22 mouse cellular contexts compared by ENCODE assay signal in the genomic region with DNA sequence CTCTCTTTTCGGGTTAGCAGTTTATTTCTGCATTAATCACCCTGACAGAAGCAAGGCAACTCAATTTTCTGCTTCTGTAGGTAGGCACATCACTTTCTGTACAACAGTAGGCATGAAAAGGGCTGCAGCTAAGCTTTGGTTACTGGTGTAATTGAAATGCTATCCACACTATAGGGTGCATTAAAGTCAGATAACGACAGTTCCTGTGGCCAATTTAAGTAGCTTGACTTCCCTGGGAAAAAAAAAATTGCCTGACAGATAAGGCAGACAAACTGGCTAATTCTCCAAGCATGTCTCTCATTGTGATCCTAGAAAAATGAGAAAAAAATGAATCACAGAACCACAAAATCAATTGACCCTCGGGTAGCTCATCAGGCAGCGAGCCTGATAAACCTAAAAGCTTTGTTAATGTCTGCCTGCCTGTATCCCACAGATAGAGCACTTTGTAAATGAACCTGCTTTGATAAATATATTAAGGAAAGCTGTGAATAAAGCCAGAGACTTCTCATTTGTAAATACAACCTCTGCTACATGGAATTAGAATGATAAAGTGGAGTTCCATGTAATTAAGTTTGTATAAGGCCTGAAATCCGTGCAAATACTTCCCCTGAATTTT.
A peak's percentile ranks its signal among the peaks of the same experiment; 100 is the strongest.
DNase-seq lines count a peak whose midpoint lies in the region; ATAC-seq lines count a peak whose summit lies in the region.
"Had no signal": no experiment of that assay in that cellular context is flagged by ENCODE, and none has a peak within 500 bp of the region (broad histone marks: within the 10 kb centered on the region; RNA-seq: fewer than 3 reads in every experiment).

No protein-coding gene starts in this region.

- no peak overlapping the region for H3K9ac ChIP-seq in midbrain, embryonic 11.5 days (ENCODE audit: low read length)
- H3K9ac ChIP-seq in forebrain, embryonic 16.5 days (replicated peaks; ENCODE audit: low read depth, low read length) = no peak overlapping the region
- H3K9ac ChIP-seq in hindbrain, embryonic 15.5 days = no peak overlapping the region
- no peak overlapping the region for H3K9ac ChIP-seq in midbrain, embryonic 16.5 days (ENCODE audit: low read depth, low read length)
- H3K9ac ChIP-seq: embryonic facial prominence, embryonic 15.5 days; liver, embryonic 13.5 days had no signal

- ATAC-seq in midbrain, embryonic 11.5 days (ENCODE audit: low FRiP score) = peak; percentile 55; the same call in 1 of the 2 replicates
- no peak for ATAC-seq in forebrain, embryonic 16.5 days
- ATAC-seq in hindbrain, embryonic 15.5 days (ENCODE audit: low FRiP score, low read depth) = no peak
- peak; percentile 65 for ATAC-seq in midbrain, embryonic 16.5 days
- ATAC-seq: inflammation-experienced regulatory T-cells, adult 6 months had no signal

- H3K4me2 ChIP-seq in midbrain, embryonic 11.5 days = no peak overlapping the region
- H3K4me2 ChIP-seq in forebrain, embryonic 16.5 days (ENCODE audit: low read length) = no peak overlapping the region
- H3K4me2 ChIP-seq in hindbrain, embryonic 15.5 days = no peak overlapping the region
- H3K4me2 ChIP-seq in midbrain, embryonic 16.5 days (ENCODE audit: low read length) = no peak overlapping the region
- H3K4me2 ChIP-seq: embryonic facial prominence, embryonic 15.5 days; heart, embryonic 13.5 days; liver, embryonic 13.5 days had no signal

- WGBS in midbrain, embryonic 11.5 days = 71% methylated on average over 5 of the region's 5 CpGs
- WGBS in midbrain, embryonic 10.5 days = 77% methylated on average over 5 of the region's 5 CpGs
- 30% methylated on average over 5 of the region's 5 CpGs for WGBS in forebrain, embryonic 16.5 days
- 33% methylated on average over 5 of the region's 5 CpGs for WGBS in hindbrain, embryonic 15.5 days
- 37% methylated on average over 5 of the region's 5 CpGs for WGBS in midbrain, embryonic 16.5 days

- H3K4me3 ChIP-seq in midbrain, embryonic 11.5 days (ENCODE audit: low read depth, low read length) = no peak overlapping the region
- H3K4me3 ChIP-seq in midbrain, embryonic 10.5 days = no peak overlapping the region
- no peak overlapping the region for H3K4me3 ChIP-seq in forebrain, embryonic 16.5 days (replicated peaks; ENCODE audit: low read length)
- H3K4me3 ChIP-seq in hindbrain, embryonic 15.5 days = no peak overlapping the region
- no peak overlapping the region for H3K4me3 ChIP-seq in midbrain, embryonic 16.5 days (ENCODE audit: low read depth, low read length)
- H3K4me3 ChIP-seq: embryonic facial prominence, embryonic 15.5 days; heart, embryonic 13.5 days; left cerebral cortex, adult 2 months; liver, embryonic 13.5 days; megakaryocyte, embryonic 14.5 days had no signal

- H3K4me1 ChIP-seq in midbrain, embryonic 11.5 days (ENCODE audit: control insufficient read depth, insufficient read depth, low read length) = peaks cover 6% of the 10 kb centered on the region; the same call in 1 of the 2 replicates
- peaks cover 12% of the 10 kb centered on the region for H3K4me1 ChIP-seq in midbrain, embryonic 10.5 days
- peaks cover 34% of the 10 kb centered on the region for H3K4me1 ChIP-seq in forebrain, embryonic 16.5 days (replicated peaks; ENCODE audit: control insufficient read depth, insufficient read depth, low read length)
- peaks cover 28% of the 10 kb centered on the region for H3K4me1 ChIP-seq in hindbrain, embryonic 15.5 days (replicated peaks)
- H3K4me1 ChIP-seq in midbrain, embryonic 16.5 days (ENCODE audit: control insufficient read depth, insufficient read depth, low read length) = peaks cover 9% of the 10 kb centered on the region
- H3K4me1 ChIP-seq: liver, embryonic 13.5 days; megakaryocyte, embryonic 14.5 days had no signal

- no peak for DNase-seq in midbrain, embryonic 11.5 days (ENCODE audit: low spot score, missing footprints)
- no peak for DNase-seq in midbrain, embryonic 10.5 days (ENCODE audit: low spot score)
- no peak for DNase-seq in ovary, adult 18-20 months (ENCODE audit: low spot score)
- no peak for DNase-seq in kidney, postnatal 25 days
- DNase-seq: adrenal gland, postnatal 10 days; cerebellum, adult 9-10 months; gastrocnemius, postnatal 14 days; heart, adult 18-20 months; heart, postnatal 14 days; kidney, adult 18-20 months; liver, embryonic 13.5 days; lung, adult 2 months; lung, postnatal 14 days; right cerebral cortex, postnatal 25 days had no signal

- H3K9me3 ChIP-seq in midbrain, embryonic 11.5 days (ENCODE audit: control insufficient read depth, low read length) = no peaks in the 10 kb centered on the region
- H3K9me3 ChIP-seq in midbrain, embryonic 10.5 days (replicated peaks) = no peaks in the 10 kb centered on the region
- no peaks in the 10 kb centered on the region for H3K9me3 ChIP-seq in forebrain, embryonic 16.5 days (ENCODE audit: control insufficient read depth, low read length)
- no peaks in the 10 kb centered on the region for H3K9me3 ChIP-seq in hindbrain, embryonic 15.5 days
- H3K9me3 ChIP-seq in midbrain, embryonic 16.5 days (replicated peaks; ENCODE audit: control insufficient read depth, low read length, poor library complexity, severe bottlenecking) = no peaks in the 10 kb centered on the region
- H3K9me3 ChIP-seq: embryonic facial prominence, embryonic 15.5 days; heart, embryonic 13.5 days; liver, embryonic 13.5 days; megakaryocyte, embryonic 14.5 days had no signal

- no peaks in the 10 kb centered on the region for H3K27me3 ChIP-seq in midbrain, embryonic 11.5 days (ENCODE audit: control insufficient read depth, insufficient read depth, low read length)
- H3K27me3 ChIP-seq in midbrain, embryonic 10.5 days (ENCODE audit: low read depth, poor library complexity, severe bottlenecking) = no peaks in the 10 kb centered on the region
- H3K27me3 ChIP-seq in forebrain, embryonic 16.5 days (replicated peaks; ENCODE audit: control insufficient read depth, insufficient read depth, low read length) = no peaks in the 10 kb centered on the region
- no peaks in the 10 kb centered on the region for H3K27me3 ChIP-seq in hindbrain, embryonic 15.5 days
- H3K27me3 ChIP-seq in midbrain, embryonic 16.5 days (ENCODE audit: control insufficient read depth, insufficient read depth, low read depth, low read length) = no peaks in the 10 kb centered on the region
- H3K27me3 ChIP-seq: embryonic facial prominence, embryonic 15.5 days; heart, embryonic 13.5 days; liver, embryonic 13.5 days; megakaryocyte, embryonic 14.5 days had no signal

- H3K27ac ChIP-seq in midbrain, embryonic 11.5 days (ENCODE audit: low read depth, low read length) = no peak overlapping the region
- no peak overlapping the region for H3K27ac ChIP-seq in midbrain, embryonic 10.5 days (replicated peaks)
- H3K27ac ChIP-seq in forebrain, embryonic 16.5 days (ENCODE audit: low read length) = 0 out of 2 replicates have a peak overlapping the region, but pooled peaks have one; percentile 13
- H3K27ac ChIP-seq in hindbrain, embryonic 15.5 days (replicated peaks) = peak overlapping the region; percentile 55; the same call in 1 of the 2 replicates
- peak overlapping the region; percentile 4; the same call in 1 of the 2 replicates for H3K27ac ChIP-seq in midbrain, embryonic 16.5 days (ENCODE audit: low read length)
- H3K27ac ChIP-seq: embryonic facial prominence, embryonic 15.5 days; left cerebral cortex, adult 2 months; liver, embryonic 13.5 days had no signal

- H3K36me3 ChIP-seq in midbrain, embryonic 11.5 days (ENCODE audit: control insufficient read depth, insufficient read depth, low read length) = no peaks in the 10 kb centered on the region
- H3K36me3 ChIP-seq in midbrain, embryonic 10.5 days = peaks cover 28% of the 10 kb centered on the region
- no peaks in the 10 kb centered on the region for H3K36me3 ChIP-seq in forebrain, embryonic 16.5 days (ENCODE audit: control insufficient read depth, insufficient read depth)
- H3K36me3 ChIP-seq in hindbrain, embryonic 15.5 days = no peaks in the 10 kb centered on the region
- H3K36me3 ChIP-seq in midbrain, embryonic 16.5 days (ENCODE audit: control insufficient read depth, insufficient read depth, low read length) = no peaks in the 10 kb centered on the region; the same call in 1 of the 2 replicates
- H3K36me3 ChIP-seq: embryonic facial prominence, embryonic 15.5 days; liver, embryonic 13.5 days had no signal

Comparison
In these comparisons a context has a peak if more than half of its experiments do, and no peak if none do; other contexts are left out.
1. H3K27ac ChIP-seq: peak in forebrain, embryonic 16.5 days (single experiment), hindbrain, embryonic 15.5 days (single experiment) and midbrain, embryonic 16.5 days (single experiment); none in midbrain, embryonic 11.5 days (single experiment) and midbrain, embryonic 10.5 days (single experiment).
2. ATAC-seq: peak in midbrain, embryonic 11.5 days (single experiment) and midbrain, embryonic 16.5 days (single experiment); none in forebrain, embryonic 16.5 days (single experiment) and hindbrain, embryonic 15.5 days (single experiment).